Mouse (Mus musculus) liver, embryonic 15.5 days (tissue): ENCODE measurements at regions not wholly inside any gene's neighbourhood (a gene's known extent, or its start where the extent isn't known, plus 50 kb on each side); places are given as distances from the start of the nearest gene placed in this dataset.

Experiments
- ATAC-seq: fragments of 200-750 bp; cut with Nextera tagmentation; 2 replicates; pipeline ENCODE4 v1.8.0; 2017; ENCODE audit warnings: moderate number of reproducible peaks, mild to moderate bottlenecking, moderate library complexity; ENCODE audit not compliant: insufficient read depth
- H3K27ac ChIP-seq: fragments of 300-500 bp; sonication (generic); replicated peaks from 2 replicates; pipeline ENCODE4 v1.5.1; 2015; ENCODE audit warnings: mild to moderate bottlenecking, inconsistent platforms
- H3K27me3 ChIP-seq: fragments of 300-500 bp; sonication (generic); 2 replicates; pipeline ENCODE4 v1.6.1; 2015; ENCODE audit warnings: mild to moderate bottlenecking, inconsistent platforms
- H3K36me3 ChIP-seq: fragments of 300-500 bp; sonication (generic); replicated peaks from 2 replicates; pipeline ENCODE4 v1.6.1; 2015; ENCODE audit warnings: moderate library complexity, mild to moderate bottlenecking, inconsistent platforms
- H3K4me1 ChIP-seq: fragments of 300-500 bp; sonication (generic); replicated peaks from 2 replicates; pipeline ENCODE4 v1.6.1; 2015; ENCODE audit warnings: inconsistent platforms
- H3K4me2 ChIP-seq: fragments of 300-500 bp; sonication (generic); 2 replicates; pipeline ENCODE4 v1.6.1; 2015; ENCODE audit warnings: moderate library complexity, mild to moderate bottlenecking, inconsistent platforms
- H3K4me3 ChIP-seq: fragments of 300-500 bp; sonication (generic); replicated peaks from 2 replicates; pipeline ENCODE4 v1.5.1; 2015; ENCODE audit warnings: mild to moderate bottlenecking, inconsistent platforms
- H3K9ac ChIP-seq: fragments of 300-500 bp; sonication (generic); 2 replicates; pipeline ENCODE4 v1.6.1; 2015; ENCODE audit warnings: moderate library complexity, mild to moderate bottlenecking, inconsistent platforms
- H3K9me3 ChIP-seq: fragments of 300-500 bp; sonication (generic); replicated peaks from 2 replicates; pipeline ENCODE4 v1.6.1; 2016; ENCODE audit warnings: inconsistent platforms
- WGBS: fragments of 180-500 bp; shearing (Covaris S2); methylation state at CpG from one replicate; pipeline ENCODE4 v1.1.7; 2015; ENCODE audit warnings: mixed read lengths; ENCODE audit not compliant: insufficient replicate concordance; 5-methylcytosine and 5-hydroxymethylcytosine counted together

DNA sequence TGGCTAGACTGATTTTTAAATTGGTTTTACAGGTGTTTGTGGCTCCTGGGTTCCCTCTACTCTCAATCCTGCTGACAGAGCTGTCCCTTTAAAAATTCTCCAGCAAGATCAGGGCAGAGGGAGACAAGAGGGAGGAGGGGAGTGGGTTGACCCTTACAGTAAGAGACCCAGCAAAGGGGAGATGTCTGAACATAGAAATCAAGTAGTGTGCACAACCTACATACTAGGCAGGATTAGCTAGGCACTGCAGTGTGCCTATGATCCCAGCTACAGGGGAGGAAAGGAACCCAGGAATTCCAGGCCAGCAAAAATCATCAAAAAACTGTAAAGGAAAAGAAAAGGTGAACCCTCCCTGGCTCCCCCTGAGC is 113.2 kb upstream of the Thy1 start:
- Histone ChIP-seq H3K4me2 (no peak overlapping the region), H3K4me1 (no peaks in the 10 kb centered on the region; the same call in 1 of the 2 replicates), H3K27me3 (no peaks in the 10 kb centered on the region), H3K9me3 (no peaks in the 10 kb centered on the region), H3K9ac (no peak overlapping the region), H3K4me3 (no peak overlapping the region), H3K27ac (no peak overlapping the region), H3K36me3 (no peaks in the 10 kb centered on the region)
- ATAC-seq: no peak

DNA sequence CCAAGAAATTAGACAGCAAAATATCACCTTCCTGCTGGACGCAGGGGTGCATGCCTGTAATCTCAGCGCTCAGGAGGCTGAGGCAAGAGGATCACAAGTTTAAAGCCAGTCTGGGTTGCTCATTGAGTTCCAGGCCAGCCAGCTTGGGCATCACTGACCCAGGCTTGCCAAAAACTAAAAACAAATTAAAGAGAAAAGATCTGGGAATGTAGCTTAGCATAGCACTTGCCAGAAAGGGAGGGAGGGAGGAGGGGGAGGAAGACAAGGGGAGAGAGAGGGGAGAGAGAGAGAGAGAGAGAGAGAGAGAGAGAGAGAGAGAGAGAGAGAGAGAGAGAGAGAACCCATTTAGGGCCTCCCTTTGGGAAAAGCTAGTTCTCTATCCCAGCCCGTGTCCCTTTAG is 112.7 kb upstream of the Thy1 start:
- no peaks in the 10 kb centered on the region for H3K27me3 ChIP-seq
- H3K9ac ChIP-seq: no peak overlapping the region
- H3K4me3 ChIP-seq: no peak overlapping the region
- H3K36me3 ChIP-seq: no peaks in the 10 kb centered on the region
- no peak overlapping the region for H3K27ac ChIP-seq
- 47% methylated on average over 3 of the region's 3 CpGs for WGBS
- H3K4me1 ChIP-seq: no peaks in the 10 kb centered on the region; the same call in 1 of the 2 replicates
- ATAC-seq: no peak
- no peaks in the 10 kb centered on the region for H3K9me3 ChIP-seq
- no peak overlapping the region for H3K4me2 ChIP-seq

DNA sequence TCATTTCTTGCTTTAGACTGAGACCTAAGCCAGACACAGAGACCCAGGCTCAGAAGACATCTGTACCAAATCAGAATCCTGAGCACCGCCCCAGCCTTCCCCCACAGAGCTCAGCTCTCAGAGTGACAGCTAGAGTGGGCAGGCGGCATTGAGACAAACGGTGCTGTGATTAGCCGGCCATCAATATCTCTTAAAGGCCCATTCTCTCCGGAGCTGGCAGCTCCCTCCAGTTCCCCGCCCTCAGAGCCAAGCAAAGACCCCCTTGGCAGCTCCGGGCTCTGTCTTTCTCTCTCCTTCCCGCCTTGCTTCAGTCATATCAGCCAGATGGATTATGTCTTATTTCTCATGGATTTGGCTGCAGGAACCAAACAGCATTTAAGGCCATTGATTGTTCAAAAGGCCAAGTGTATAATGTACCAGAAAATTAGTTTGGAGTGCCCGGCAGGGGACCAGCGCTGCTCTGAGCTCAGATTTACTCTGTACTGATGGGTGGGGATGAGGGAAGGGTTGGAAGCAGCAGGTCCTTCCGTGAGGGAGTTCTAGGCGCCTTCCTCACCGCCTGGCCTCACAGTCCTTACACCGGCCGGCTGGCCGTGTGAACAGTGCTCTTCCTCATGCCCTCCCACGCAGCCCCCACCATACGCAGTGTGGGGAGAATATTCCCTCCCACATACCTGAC is 109.0 kb upstream of the Thy1 start:
- WGBS: 22% methylated on average over 18 of the region's 18 CpGs
- no peak for ATAC-seq

DNA sequence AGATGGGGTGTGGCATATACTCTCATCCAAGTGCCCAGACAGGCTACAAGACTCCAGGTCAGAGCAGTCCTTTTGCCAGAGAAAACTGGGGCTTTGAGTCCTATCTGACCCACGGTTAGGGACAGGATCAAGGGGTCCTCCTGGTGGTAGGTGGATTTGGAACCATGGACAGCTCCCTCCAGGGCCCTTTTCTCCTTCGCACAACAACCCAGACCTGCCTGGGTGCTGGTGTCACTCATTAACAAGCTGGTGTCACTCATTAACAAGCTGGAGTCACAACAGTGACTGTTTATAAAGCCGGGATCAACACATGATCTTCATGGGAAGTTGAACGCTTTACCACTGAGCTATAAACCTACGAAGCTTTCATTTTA is 108.5 kb upstream of the Thy1 start:
- WGBS: 10% methylated on average over 5 of the region's 5 CpGs
- Histone ChIP-seq H3K9ac (no peak overlapping the region), H3K9me3 (no peaks in the 10 kb centered on the region), H3K27ac (no peak overlapping the region), H3K4me1 (no peaks in the 10 kb centered on the region; the same call in 1 of the 2 replicates), H3K36me3 (no peaks in the 10 kb centered on the region), H3K4me3 (no peak overlapping the region), H3K27me3 (no peaks in the 10 kb centered on the region), H3K4me2 (no peak overlapping the region)
- peak; percentile 40; the same call in 1 of the 2 replicates for ATAC-seq

More for the DNA sequence above, 109.0 kb upstream of the Thy1 start:
- Histone ChIP-seq H3K9me3 (no peaks in the 10 kb centered on the region), H3K36me3 (no peaks in the 10 kb centered on the region), H3K27ac (no peak overlapping the region), H3K4me3 (no peak overlapping the region), H3K4me2 (no peak overlapping the region), H3K9ac (no peak overlapping the region), H3K4me1 (no peaks in the 10 kb centered on the region; the same call in 1 of the 2 replicates), H3K27me3 (no peaks in the 10 kb centered on the region)

DNA sequence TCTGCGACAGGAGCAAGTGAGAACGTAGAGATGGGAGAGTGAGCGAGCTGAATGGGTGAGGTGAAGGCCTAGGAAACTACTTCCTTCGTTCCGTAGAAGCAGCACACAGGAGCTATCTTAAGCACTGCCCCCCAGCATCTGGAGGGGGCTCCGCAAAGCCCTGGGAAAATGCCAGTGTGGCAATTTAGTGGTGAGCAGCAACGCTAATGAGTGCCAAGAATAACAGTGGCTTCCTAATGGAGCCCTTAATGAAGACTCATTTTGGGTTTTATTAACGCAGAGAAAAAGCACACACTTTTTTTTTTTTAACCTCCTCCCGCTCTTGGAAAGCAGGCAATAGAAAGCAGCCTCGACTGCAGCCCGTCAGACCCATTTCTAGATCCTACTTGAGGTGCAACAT is 103.8 kb upstream of the Thy1 start:
- no peaks in the 10 kb centered on the region for H3K4me1 ChIP-seq
- no peak for ATAC-seq
- WGBS: 60% methylated on average over 11 of the region's 11 CpGs
- H3K27me3 ChIP-seq: no peaks in the 10 kb centered on the region
- H3K4me3 ChIP-seq: no peak overlapping the region
- no peaks in the 10 kb centered on the region for H3K36me3 ChIP-seq
- no peaks in the 10 kb centered on the region for H3K9me3 ChIP-seq
- no peak overlapping the region for H3K9ac ChIP-seq
- H3K4me2 ChIP-seq: no peak overlapping the region
- no peak overlapping the region for H3K27ac ChIP-seq

DNA sequence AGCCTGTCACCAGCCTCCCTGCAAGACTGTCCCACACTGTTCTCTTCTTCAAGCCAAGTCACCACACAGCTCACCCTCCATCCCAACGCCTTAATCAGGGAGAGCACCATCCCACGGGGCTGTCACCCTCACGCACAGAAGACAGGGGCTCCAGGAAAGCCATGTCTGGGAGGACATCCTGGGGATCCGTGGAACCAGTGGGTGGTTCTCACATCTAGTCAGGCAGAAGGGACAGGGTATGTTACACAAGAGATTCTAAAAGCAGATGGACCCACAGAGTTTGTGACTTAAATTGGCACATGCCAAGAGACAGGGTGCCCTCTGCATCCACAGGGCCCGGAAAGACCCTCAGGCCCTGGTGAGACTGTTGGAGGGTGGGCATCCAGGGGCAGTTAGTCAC is 101.0 kb upstream of the Thy1 start:
- Histone ChIP-seq H3K9me3 (no peaks in the 10 kb centered on the region), H3K4me3 (no peak overlapping the region), H3K36me3 (no peaks in the 10 kb centered on the region), H3K4me1 (no peaks in the 10 kb centered on the region; the same call in 1 of the 2 replicates), H3K27me3 (no peaks in the 10 kb centered on the region), H3K9ac (no peak overlapping the region), H3K27ac (no peak overlapping the region), H3K4me2 (no peak overlapping the region)
- 56% methylated on average over 5 of the region's 5 CpGs for WGBS
- no peak for ATAC-seq

DNA sequence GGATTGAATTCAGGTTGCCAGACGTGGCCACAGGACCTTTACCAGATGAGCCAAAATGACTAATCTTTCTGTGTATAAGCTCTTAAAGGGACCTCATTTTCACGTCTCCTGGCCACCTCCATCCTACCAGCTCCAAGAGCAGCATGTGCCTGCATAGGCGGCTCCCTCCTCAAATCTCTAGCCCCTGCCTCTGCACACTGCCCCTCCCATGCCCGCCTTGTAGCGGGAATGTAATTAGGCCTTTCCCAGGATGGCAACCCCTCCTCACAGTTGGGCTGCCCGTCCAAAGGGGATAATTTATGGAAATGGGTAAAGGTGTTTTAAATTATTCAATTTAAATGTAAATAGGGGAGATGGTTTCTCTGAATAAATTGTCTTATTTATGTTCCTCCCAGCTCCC is 99.7 kb upstream of the Thy1 start:
- H3K9me3 ChIP-seq: no peaks in the 10 kb centered on the region
- no peak overlapping the region for H3K4me3 ChIP-seq
- WGBS: 40% methylated on average over 6 of the region's 6 CpGs
- H3K27me3 ChIP-seq: no peaks in the 10 kb centered on the region
- no peaks in the 10 kb centered on the region; the same call in 1 of the 2 replicates for H3K4me1 ChIP-seq
- no peaks in the 10 kb centered on the region for H3K36me3 ChIP-seq
- H3K27ac ChIP-seq: no peak overlapping the region
- ATAC-seq: no peak
- H3K4me2 ChIP-seq: no peak overlapping the region
- H3K9ac ChIP-seq: no peak overlapping the region

DNA sequence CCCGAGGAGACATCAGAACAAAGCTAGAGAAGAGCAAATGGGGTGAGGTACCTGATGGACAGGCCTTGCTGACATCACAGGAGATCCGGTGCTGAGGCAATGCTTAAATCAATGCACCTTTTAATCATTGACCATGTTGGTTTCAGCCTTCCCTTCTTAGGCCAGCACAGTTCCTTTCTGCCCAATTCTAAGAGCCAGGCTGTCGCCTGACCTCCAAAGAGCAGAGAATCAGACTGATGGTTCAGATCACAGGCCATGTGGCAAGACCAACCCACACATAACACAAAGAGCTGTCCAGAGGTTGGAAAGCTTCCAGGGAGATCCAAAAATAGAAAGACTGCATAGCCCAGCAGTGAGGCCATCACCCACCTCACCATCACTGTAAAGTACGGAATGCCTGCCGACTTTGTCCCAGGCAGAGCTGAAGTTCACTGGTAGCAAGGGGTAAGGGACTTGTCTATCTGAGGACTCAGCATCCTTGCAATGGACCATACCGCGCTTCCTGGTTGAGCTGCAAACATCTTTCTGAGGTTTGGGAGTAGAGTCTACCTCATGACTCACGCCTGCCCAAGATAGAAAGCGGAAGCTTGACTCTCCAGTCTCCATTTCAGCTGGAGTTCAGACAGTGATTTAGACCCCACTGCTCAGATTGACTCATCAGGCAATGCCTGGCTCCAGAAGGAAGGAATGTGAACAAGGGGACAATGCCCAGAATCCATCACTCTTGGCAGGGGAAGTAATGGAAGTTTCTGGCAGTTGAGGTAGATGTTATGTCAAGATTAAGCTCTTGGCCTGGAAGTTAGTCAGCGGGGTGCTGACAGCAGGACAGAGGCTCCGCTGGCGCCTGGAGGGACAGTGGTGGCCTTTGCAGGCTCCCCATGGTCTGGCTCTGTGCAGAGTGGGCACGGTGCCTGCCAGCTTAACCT is 98.1 kb upstream of the Thy1 start:
- Histone ChIP-seq H3K4me1 (no peaks in the 10 kb centered on the region; the same call in 1 of the 2 replicates), H3K9ac (no peak overlapping the region), H3K4me3 (no peak overlapping the region), H3K27me3 (no peaks in the 10 kb centered on the region), H3K4me2 (no peak overlapping the region), H3K27ac (no peak overlapping the region), H3K9me3 (no peaks in the 10 kb centered on the region), H3K36me3 (no peaks in the 10 kb centered on the region)
- ATAC-seq: peak; percentile 54
- 44% methylated on average over 13 of the region's 13 CpGs for WGBS

DNA sequence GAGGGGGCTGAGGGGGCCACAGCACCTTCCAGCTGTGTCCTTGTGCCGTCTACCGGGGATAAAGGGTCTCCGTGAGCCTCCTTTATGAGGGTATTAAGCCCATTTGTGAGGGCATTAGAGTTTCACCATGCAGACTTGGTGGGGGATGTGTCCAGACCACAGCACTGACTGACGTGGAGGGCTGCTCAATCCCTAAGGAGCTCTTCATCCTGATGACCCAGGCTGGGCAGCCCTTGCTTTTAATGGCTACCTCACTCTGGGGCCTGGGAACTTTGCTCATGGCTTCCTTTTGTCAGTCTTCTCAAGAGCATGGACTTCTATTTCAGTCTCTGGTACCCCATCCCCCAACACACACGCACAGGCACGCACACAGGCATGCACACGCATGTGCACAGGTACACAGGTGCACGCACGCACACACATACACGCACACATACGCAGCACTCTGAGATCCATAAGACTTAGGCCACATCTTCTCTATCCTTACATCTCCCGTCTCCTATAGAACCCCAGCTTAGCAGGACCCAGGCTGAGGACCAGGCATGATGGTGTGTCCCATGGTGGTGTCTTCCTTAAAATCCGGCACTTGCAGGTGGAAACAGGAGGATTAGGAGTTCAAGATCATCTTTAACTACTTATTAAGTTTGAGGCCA is 97.1 kb upstream of the Thy1 start:
- no peaks in the 10 kb centered on the region; the same call in 1 of the 2 replicates for H3K4me1 ChIP-seq
- H3K36me3 ChIP-seq: no peaks in the 10 kb centered on the region
- H3K4me3 ChIP-seq: no peak overlapping the region
- WGBS: 65% methylated on average over 13 of the region's 13 CpGs
- no peaks in the 10 kb centered on the region for H3K9me3 ChIP-seq
- no peak overlapping the region for H3K27ac ChIP-seq
- H3K9ac ChIP-seq: no peak overlapping the region
- H3K27me3 ChIP-seq: no peaks in the 10 kb centered on the region
- H3K4me2 ChIP-seq: no peak overlapping the region
- ATAC-seq: no peak

DNA sequence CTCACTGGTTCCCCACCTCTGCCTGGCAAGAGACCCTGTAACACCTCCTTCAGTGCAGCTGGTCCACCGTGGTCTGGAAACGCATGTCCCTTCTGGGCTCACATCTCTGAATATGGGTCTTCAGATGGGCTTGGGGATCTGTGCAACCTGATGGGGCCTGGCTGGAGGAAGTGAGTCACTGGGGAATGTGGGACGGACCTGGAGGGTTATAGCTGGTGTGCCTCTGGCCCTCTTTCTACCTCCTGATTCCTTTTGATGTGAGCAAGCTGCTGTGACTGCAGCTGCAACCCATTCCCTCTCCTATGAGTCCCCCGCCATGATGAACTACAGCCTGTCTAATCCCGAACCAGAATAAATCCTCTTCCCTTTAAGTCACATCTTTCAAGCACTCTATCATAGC is 96.1 kb upstream of the Thy1 start:
- 56% methylated on average over 5 of the region's 5 CpGs for WGBS

DNA sequence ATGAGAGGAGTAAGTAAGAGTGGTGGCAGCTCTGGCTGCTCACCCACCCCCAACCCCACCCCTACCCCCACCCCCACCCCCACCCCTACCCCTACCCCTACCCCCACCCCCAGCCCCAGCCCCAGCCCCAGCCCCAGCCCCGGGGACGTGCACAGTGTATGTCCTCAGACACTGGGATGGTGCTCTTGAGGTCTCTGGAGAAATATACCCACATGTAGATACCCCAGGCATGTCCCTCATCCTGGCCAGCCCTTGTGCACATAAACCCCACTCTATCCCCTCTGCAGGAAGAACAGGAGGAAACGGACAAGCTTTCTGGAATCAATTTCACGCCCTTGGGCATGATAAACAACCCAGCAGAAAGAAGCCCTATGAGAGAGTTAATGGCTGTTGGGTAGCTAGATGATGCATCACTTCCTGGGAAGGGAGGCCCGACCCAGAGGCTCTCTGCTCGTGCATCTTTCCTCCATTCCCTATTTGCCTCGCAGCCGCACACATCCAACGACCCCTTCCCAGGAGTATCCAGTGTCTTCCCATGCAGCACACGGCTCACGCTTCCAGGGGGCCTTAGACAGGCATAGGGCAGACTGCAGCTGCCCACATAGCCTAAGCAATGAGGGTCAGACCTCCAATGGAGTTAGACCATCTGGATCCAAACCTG is 95.6 kb upstream of the Thy1 start:
- ATAC-seq: no peak
- 48% methylated on average over 11 of the region's 11 CpGs for WGBS
- H3K9ac ChIP-seq: no peak overlapping the region

More for the DNA sequence above, 96.1 kb upstream of the Thy1 start:
- no peaks in the 10 kb centered on the region for H3K27me3 ChIP-seq
- H3K9ac ChIP-seq: no peak overlapping the region
- no peaks in the 10 kb centered on the region; the same call in 1 of the 2 replicates for H3K4me1 ChIP-seq
- H3K27ac ChIP-seq: no peak overlapping the region
- no peaks in the 10 kb centered on the region for H3K36me3 ChIP-seq
- H3K9me3 ChIP-seq: no peaks in the 10 kb centered on the region
- no peak for ATAC-seq
- H3K4me2 ChIP-seq: no peak overlapping the region
- no peak overlapping the region for H3K4me3 ChIP-seq

More for the DNA sequence above, 95.6 kb upstream of the Thy1 start:
- H3K4me1 ChIP-seq: no peaks in the 10 kb centered on the region; the same call in 1 of the 2 replicates
- no peak overlapping the region for H3K27ac ChIP-seq
- no peak overlapping the region for H3K4me2 ChIP-seq
- H3K27me3 ChIP-seq: no peaks in the 10 kb centered on the region
- no peaks in the 10 kb centered on the region for H3K36me3 ChIP-seq
- no peaks in the 10 kb centered on the region for H3K9me3 ChIP-seq
- no peak overlapping the region for H3K4me3 ChIP-seq
